Mouse (Mus musculus) T-helper 1 cell (primary cell): ENCODE data around the gene Fbxw8.

Source experiments
- in situ Hi-C: fragments of 300-600 bp; cut with MboI, MseI; formaldehyde crosslinking; loops from one replicate; pipeline ENCODE4 v1.15.1; 2025; ENCODE audit warnings: high pct_unique_total_duplicates

Gene Fbxw8

DNA sequence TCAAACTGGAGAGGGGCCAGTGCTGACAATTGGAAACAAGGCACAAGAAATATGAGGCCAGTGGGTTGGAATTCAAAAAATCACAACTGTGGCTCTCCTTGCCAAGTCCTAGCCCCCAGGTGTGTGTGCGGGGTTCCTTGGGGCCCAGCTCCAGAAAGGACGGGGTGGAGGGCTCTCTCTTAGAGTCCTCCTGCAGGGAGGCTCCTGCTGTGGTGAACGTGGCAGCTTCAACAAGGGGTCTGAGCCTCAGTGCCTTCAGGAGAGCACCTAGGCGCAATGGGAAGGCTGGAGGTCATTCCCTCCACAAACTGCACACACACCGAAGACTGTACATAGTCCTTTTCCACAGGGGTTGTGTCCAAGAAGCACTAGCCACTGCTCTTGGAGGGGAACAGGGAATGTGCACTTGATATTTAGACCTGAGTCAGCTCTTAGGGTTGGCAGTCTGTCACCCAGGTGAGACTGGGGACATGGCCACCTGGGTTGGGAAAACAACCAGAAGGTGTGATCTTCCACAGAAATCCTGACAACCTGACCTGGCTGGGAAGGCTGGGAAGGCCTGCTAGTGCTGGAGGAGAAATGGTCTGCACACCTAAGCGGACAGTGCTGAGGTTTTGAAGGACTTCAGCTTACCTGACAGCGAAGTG, 46.3 kb downstream of the Fbxw8 start:
- in situ Hi-C loops, result no loop called here

DNA sequence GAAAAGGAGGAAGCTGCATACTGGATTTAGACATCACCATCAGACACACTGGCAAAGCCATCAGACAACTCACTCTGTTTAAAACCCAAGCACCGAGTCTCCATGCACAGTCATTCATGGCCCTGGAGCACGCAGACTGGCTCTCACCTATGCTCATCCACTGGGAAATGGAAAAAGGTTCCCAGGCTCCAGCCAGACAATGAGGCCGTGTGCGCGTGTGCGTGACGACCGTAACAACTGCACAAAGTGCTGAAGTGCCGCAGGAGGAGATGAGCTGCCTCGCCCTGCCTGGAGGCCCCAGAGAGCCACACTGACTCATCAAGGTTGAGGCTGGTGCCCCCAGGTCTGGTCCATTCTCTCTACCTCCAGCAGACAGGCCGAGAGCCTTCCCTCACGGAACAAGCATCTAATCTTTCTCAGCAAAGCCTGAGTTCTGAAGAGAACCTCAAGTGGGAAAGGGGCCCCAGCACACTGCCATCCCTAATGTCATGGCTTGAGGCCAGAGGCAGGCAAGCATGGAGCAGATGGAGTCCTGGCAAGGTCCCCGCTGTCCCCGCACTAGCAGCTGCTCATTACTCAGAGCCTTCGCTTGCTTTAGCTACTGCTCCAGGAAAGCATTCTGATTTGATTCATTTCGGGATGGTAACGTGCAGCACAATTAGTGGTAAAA, 47.0 kb downstream of the Fbxw8 start:
- in situ Hi-C loops, result no loop called here

- in situ Hi-C loops, result no loop called here
Observed at GRCm38 (mm10) chr5:118106667-118107066, 48.6 kb downstream of the Fbxw8 start.

GRCm38 (mm10) chr5:118105536-118105935, 49.7 kb downstream of the Fbxw8 start:
- in situ Hi-C loops, result no loop called here

DNA sequence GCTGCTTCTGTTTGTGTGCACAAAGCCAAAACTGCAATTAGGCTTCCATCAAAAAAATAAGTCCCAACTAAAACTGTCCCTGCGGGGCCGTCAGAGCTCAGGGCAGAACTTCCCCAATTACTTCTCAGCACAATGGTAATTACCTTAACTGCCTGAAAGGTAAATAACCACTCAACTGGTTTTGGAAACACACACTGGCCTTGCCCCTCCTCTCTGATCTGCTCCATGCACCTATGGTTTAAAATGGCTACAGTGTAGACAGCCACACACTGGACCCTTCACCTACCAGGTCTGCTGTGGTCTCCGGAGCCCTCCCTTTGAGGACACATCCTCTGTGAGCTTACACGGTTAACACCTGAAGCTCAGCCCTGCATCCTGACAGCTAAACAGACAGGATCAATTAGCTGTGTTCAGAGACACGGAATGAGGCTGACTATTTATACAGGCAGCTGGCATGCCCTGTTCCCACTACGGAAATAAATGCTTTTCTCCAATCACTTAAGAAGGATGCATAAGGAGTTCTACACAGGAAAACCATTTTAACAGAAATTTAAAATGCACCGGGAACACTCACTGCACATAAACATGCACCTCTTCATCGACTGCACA, 55.3 kb downstream of the Fbxw8 start:
- in situ Hi-C loops, result no loop called here

GRCm38 (mm10) chr5:118099069-118099869, 56.0 kb downstream of the Fbxw8 start:
- in situ Hi-C loops, result no loop called here

- in situ Hi-C loops, result no loop called here
Observed at GRCm38 (mm10) chr5:118096317-118096716, 58.9 kb downstream of the Fbxw8 start.

DNA sequence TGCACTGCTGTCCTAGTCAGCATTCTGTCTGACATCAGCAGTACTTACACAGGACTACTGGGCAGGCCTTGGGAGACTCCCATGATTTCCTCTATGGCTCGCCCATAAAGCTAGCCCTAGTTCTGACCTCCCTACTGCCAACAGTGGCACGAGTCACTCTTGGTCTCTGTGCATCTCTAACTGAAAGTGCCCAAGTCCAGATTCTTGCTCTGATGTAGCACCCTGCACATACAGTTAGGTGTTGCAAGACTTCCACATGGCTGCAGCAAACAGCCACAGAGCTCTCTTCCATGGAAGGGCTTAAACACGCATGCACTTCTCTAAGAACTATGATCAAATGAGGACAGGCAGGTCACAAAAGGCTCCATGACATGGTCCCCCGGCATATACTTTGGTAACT, 59.4 kb downstream of the Fbxw8 start:
- in situ Hi-C loops, result no loop called here

- in situ Hi-C loops, result no loop called here
Observed at GRCm38 (mm10) chr5:118095433-118095832, 59.8 kb downstream of the Fbxw8 start.

- in situ Hi-C loops, result no loop called here
Observed at GRCm38 (mm10) chr5:118093321-118094035, 61.8 kb downstream of the Fbxw8 start.

GRCm38 (mm10) chr5:118090837-118091236, 64.4 kb downstream of the Fbxw8 start:
- in situ Hi-C loops, result no loop called here

DNA sequence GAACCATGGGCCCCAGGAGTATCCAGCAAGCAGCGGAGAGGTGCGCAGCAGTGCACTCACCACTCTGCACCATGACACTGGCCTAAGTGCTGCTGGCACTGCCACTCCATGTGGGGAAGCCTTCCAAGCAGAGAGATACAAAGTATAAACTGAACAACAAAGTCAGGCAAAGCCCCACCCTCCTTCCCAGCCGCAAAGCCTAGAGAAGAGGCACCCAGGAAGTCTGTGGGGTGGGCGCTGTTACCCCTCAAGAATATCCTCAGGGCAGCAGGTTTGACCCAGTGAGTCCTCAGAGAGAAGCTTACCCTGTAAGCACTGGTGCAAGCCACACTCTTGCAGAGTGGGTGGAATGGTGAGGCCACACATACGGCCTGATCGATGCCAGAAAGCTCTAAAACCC, 65.2 kb downstream of the Fbxw8 start:
- in situ Hi-C loops, result no loop called here

DNA sequence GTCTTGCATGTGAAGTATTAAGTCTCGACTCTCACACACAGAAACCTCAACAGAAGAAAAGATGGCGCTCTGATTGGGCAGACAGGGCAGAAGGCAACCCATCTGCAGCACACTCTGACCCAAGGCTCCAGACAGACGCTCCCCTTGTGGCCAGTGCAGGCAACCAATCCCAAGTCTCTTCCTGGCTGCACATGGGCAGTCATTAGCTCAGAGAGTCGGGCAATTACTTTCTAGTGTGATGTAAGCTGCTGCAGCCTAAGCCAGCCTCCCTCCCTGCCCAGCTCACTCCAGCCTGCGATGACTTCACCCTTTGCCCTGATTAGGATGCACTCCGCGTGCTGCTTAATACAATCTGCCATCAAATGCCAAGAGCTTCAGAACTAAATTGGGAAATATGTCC, 66.2 kb downstream of the Fbxw8 start:
- in situ Hi-C loops, result no loop called here

- in situ Hi-C loops, result no loop called here
Observed at GRCm38 (mm10) chr5:118086956-118087355, 68.3 kb downstream of the Fbxw8 start.

GRCm38 (mm10) chr5:118085313-118085712, 70.0 kb downstream of the Fbxw8 start:
- in situ Hi-C loops, result no loop called here

DNA sequence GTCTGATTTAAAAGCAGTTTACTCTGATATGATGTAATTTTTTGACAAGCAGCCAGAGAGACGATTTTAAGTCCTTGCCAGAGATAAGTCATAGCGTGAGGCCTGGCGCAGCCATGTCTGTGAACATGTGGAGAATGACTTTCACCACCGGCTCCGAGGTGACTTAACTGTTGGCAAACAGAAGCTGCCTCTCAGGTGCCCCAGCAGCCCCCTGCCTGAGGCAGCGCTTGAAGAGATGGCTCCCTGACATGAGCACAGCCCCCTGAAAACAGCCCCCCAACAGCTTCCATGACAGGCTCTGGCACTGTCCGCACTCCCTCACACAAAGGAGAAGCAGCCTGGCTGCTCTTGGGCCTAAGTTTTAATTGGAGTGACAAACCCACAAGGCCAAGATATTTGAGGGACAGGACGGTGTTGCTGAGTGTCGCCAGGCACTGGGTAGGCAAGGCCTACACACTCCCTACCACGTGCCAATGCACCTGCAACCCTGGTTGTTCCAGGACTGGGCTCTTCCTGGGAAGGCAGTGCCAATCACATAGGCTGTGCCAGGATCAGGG, 71.0 kb downstream of the Fbxw8 start:
- in situ Hi-C loops, result no loop called here

DNA sequence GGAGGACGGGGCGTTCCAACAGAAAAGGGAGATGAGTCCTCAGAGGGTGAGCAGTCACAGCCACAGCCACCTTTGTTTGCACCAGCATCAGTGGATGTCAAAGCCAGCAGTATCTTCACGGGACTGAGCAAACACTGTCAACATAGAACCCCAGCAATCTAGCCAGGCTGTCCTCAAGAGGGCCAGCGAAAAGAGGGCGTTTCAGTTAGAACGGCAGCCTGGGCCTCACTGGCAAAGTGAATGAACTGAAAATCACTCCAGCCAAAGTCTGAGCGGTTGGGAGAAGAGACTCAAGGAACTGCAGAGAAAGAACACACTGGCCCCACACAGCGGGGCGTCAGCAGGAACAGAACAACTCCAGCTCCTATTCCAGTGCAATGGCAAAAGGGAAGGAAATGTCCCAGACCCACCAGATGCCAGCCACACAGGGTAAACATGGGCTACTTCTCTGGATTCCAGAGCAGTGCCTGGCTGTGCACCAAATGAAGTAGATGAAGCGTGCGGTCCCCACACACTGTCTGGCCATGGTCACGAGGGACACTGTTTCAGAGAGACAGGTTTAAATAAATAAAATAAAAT, 72.1 kb downstream of the Fbxw8 start:
- in situ Hi-C loops, result no loop called here

- in situ Hi-C loops, result no loop called here
Observed at GRCm38 (mm10) chr5:118081996-118082395, 73.3 kb downstream of the Fbxw8 start.

DNA sequence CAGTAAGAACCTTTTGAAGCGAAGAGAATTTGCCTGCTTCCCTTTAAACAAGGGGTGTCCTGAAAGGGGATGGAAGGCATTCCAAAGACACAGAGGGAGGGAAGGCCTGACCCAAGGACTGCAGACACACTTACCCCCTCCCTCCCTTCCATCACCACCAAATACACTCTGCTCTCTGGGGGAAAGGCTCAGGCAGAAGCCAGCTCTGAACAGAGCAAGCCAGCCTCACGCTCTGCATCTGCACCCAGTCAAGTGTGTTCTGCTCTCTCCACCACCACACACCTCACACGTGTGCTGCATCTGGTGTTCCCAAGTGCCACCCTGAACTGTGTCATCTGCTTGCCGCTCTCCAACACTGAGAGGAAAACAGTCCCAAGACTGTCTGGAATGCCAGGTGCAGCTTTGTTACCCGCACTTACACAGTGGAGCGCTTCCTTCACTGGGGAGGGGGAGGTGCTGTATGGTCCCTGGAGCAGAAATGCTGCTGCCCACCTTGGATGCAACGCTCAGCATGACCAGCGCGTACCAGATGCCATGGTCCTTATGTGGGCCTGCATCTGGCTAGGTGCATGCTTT, 73.8 kb downstream of the Fbxw8 start:
- in situ Hi-C loops, result no loop called here

DNA sequence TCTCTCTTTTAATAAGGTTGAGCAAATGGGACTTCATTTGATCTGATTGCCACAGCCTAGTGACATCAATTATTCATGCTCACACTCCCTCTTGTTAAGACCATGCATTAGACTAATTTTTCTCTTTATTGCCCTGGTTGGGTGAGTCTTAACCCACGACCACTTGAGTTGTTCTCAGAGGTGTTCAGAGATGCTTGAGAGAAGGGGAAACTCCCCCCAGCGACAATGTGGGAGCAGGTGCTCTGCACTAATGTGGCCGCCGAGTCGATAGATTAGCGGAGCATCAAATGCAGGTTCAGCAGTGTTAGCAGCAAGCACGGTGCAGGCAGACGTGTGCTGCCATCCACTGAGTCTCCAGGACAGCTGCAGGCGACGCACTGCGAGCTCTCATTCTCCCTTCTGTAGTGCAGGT, 75.4 kb downstream of the Fbxw8 start:
- in situ Hi-C loops, result no loop called here

DNA sequence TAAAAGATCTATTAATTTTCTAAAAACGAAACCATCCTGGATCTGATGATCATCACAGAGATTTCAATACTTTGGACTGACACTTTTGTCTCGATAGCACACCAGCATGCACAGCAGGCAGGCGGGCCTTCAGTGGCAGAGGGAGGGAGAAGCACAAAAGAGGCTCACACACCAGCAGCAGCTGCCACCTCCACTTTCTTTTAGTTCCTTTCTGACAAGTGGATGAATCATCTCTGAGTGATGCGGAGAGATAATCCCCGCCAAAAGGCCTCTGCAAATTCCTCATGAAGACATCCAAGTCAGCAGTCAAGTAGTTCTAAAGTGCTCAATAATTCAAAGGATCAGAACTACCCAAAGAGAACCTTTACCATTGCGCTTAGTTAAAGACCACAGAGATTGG, 75.9 kb downstream of the Fbxw8 start:
- in situ Hi-C loops, result no loop called here
